Mouse (Mus musculus): ENCODE data around the gene Gdpd3.

The Gdpd3 gene

GRCm38 (mm10) chr7:126807405-126807804 is 41.3 kb downstream of the Gdpd3 start:
- peak; percentile 80 for DNase-seq (ENCODE audit: low read depth)

- peak; percentile 91 for DNase-seq (ENCODE audit: low read depth)
Measured at GRCm38 (mm10) chr7:126808703-126809455, 42.7 kb downstream of the Gdpd3 start.

- DNase-seq (ENCODE audit: low read depth): no peak
Measured at GRCm38 (mm10) chr7:126809723-126810369, 43.7 kb downstream of the Gdpd3 start.

GRCm38 (mm10) chr7:126815726-126816222 is 49.6 kb downstream of the Gdpd3 start:
- no peak for DNase-seq (ENCODE audit: low read depth)

- peak; percentile 30 for DNase-seq (ENCODE audit: low read depth)
Measured at GRCm38 (mm10) chr7:126816494-126816893, 50.4 kb downstream of the Gdpd3 start.

- no peak for DNase-seq (ENCODE audit: low read depth)
Measured at GRCm38 (mm10) chr7:126817595-126817994, 51.5 kb downstream of the Gdpd3 start.

- no peak for DNase-seq (ENCODE audit: low read depth)
Measured at GRCm38 (mm10) chr7:126818818-126819217, 52.7 kb downstream of the Gdpd3 start.

GRCm38 (mm10) chr7:126821835-126822511 is 55.8 kb downstream of the Gdpd3 start:
- DNase-seq (ENCODE audit: low read depth): peak; percentile 86

GRCm38 (mm10) chr7:126822741-126823140 is 56.6 kb downstream of the Gdpd3 start:
- no peak for DNase-seq (ENCODE audit: low read depth)

- DNase-seq (ENCODE audit: low read depth): no peak
Measured at GRCm38 (mm10) chr7:126823202-126823711, 57.1 kb downstream of the Gdpd3 start.

- DNase-seq (ENCODE audit: low read depth): no peak
Measured at GRCm38 (mm10) chr7:126823940-126824339, 57.8 kb downstream of the Gdpd3 start.

Measured in NIH3T3 (cell line).